Mouse (Mus musculus) brain, embryonic 14.5 days (tissue): ENCODE results near the gene Esp22.

Experiments
- CTCF ChIP-seq: fragments of 200-500 bp; IDR thresholded peaks from 2 replicates; pipeline ENCODE4 v1.5.1; 2012; ENCODE audit warnings: inconsistent platforms, mild to moderate bottlenecking, moderate library complexity, borderline replicate concordance; ENCODE audit not compliant: insufficient read depth, insufficient read length; ENCODE audit errors: extremely low read depth
- POLR2A ChIP-seq: fragments of 200-500 bp; IDR thresholded peaks from 2 replicates; pipeline ENCODE4 v1.6.1; 2012; ENCODE audit warnings: mild to moderate bottlenecking, inconsistent platforms, borderline replicate concordance; ENCODE audit not compliant: poor library complexity, insufficient read depth, insufficient read length, severe bottlenecking; ENCODE audit errors: extremely low read depth

DNA sequence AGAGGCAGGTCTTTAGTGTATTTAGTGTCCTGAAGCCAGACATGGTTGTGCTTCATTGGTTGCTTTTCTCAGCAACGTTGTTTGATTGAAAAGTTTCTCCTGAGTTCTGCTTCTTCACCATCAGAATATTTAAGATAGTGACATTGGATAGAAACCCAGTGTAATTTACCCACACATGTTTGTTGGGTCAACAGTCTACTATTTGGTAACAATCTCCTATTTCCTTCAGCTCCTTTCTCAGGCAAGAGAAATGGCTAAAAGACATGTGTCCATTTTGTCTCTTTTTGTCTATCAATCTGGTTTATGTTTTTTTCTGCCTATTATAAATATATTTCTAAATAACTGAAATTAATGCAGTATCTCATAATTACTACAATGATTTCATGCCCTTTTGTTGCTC lies 18.2 kb upstream of the Esp22 start, which contains the start of gene Esp23:
- TF ChIP-seq POLR2A (no peak), CTCF (no peak)
